Mouse (Mus musculus) monocyte, adult 5-6 weeks (primary cell): ENCODE measurements around the gene E130311K13Rik. TPM values are rescaled to one million over a fixed set of nuclear protein-coding genes. Genes with fewer than 3 reads are reported as not detected.

Experiments
- ATAC-seq: fragments of 153-309, 156-312 bp; replicated peaks from 2 replicates; pipeline ENCODE4 v1.8.0; 2017; ENCODE audit warnings: mild to moderate bottlenecking; ENCODE audit not compliant: low TSS enrichment, insufficient number of reproducible peaks, severe bottlenecking, poor library complexity, low FRiP score
- total RNA-seq: library from RNA; stranded (forward); fragments of 200-1000, 200-491, 200-594 nt; gene quantifications from 3 replicates; pipeline ENCODE4 v1.2.3, GENCODE M21; 2017

E130311K13Rik gene
- total RNA-seq, 1 experiment from 2014 or later = 5.9 TPM

GRCm38 (mm10) chr3:63898581-63899308 is 30.5 kb downstream of the E130311K13Rik start:
- no peak for ATAC-seq

- ATAC-seq = no peak
These were observed 32.1 kb downstream of the E130311K13Rik start for GRCm38 (mm10) chr3:63897177-63897576.

- no peak for ATAC-seq
These were observed 33.0 kb downstream of the E130311K13Rik start for GRCm38 (mm10) chr3:63896303-63896702.

- ATAC-seq = no peak
These were observed 33.5 kb downstream of the E130311K13Rik start for GRCm38 (mm10) chr3:63895786-63896185.

- ATAC-seq = no peak
These were observed 35.6 kb downstream of the E130311K13Rik start for GRCm38 (mm10) chr3:63893677-63894076.

GRCm38 (mm10) chr3:63892154-63892553 is 37.1 kb downstream of the E130311K13Rik start:
- ATAC-seq = no peak

GRCm38 (mm10) chr3:63881065-63881464 is 48.2 kb downstream of the E130311K13Rik start:
- ATAC-seq = no peak

- ATAC-seq = no peak
These were observed 50.1 kb downstream of the E130311K13Rik start for GRCm38 (mm10) chr3:63878995-63879666.

GRCm38 (mm10) chr3:63872818-63873217 is 56.5 kb downstream of the E130311K13Rik start:
- ATAC-seq = no peak

GRCm38 (mm10) chr3:63871249-63871648 is 58.0 kb downstream of the E130311K13Rik start:
- ATAC-seq = no peak

GRCm38 (mm10) chr3:63868285-63868684 is 61.0 kb downstream of the E130311K13Rik start:
- no peak for ATAC-seq

- ATAC-seq = no peak
These were observed 64.2 kb downstream of the E130311K13Rik start for GRCm38 (mm10) chr3:63865069-63865468.

Other genes with a start within 250 kb of the E130311K13Rik start
- 0.10 TPM in 1 of 3 replicates, not detected in the others for gene Plch1, start 30.0 kb downstream of the E130311K13Rik start, total RNA-seq
- gene Slc33a1, start 35.3 kb upstream of the E130311K13Rik start, total RNA-seq = 18.3 to 20.7 TPM (median 18.5 TPM) in 3 replicates
- 23.9 to 25.0 TPM (median 24.8 TPM) in 3 replicates for gene Gmps, start 46.6 kb upstream of the E130311K13Rik start, total RNA-seq
- gene Vmn2r1, start 152.1 kb upstream of the E130311K13Rik start, total RNA-seq = 0.10 TPM in 1 of 3 replicates, not detected in the others
- gene Vmn2r2, start 212.5 kb upstream of the E130311K13Rik start, total RNA-seq = not detected in 3 replicates